Mouse (Mus musculus) inflammation-experienced regulatory T-cells, adult 6 months (primary cell): Measurements from ENCODE around the gene Gm13693. TPM values are rescaled to one million over a fixed set of nuclear protein-coding genes. Genes with fewer than 3 reads are reported as not detected.
A peak's percentile ranks its signal among the peaks of the same experiment; 100 is the strongest.
"Not testable (repeated sequence)": the region's sequence is repeated elsewhere in the genome, so short reads cannot be mapped to it uniquely, and the experiment has no call there.

Experiments used
- ATAC-seq: one replicate; pipeline ENCODE4 v1.8.0; 2017
- polyA plus RNA-seq, 3 experiments: library from polyadenylated mRNA; unstranded; fragments of 100-300 nt; shearing (Covaris generic); gene quantifications; one replicate each; pipeline ENCODE4 v1.2.1; 2017

Gene Gm13693
- not detected for polyA plus RNA-seq

GRCm38 (mm10) chr2:83961203-83961602 lies at the start of gene Gm13693:
Gene Gm13693, plus strand, starts transcription at chr2:83961503.
- not testable (repeated sequence) for ATAC-seq

DNA sequence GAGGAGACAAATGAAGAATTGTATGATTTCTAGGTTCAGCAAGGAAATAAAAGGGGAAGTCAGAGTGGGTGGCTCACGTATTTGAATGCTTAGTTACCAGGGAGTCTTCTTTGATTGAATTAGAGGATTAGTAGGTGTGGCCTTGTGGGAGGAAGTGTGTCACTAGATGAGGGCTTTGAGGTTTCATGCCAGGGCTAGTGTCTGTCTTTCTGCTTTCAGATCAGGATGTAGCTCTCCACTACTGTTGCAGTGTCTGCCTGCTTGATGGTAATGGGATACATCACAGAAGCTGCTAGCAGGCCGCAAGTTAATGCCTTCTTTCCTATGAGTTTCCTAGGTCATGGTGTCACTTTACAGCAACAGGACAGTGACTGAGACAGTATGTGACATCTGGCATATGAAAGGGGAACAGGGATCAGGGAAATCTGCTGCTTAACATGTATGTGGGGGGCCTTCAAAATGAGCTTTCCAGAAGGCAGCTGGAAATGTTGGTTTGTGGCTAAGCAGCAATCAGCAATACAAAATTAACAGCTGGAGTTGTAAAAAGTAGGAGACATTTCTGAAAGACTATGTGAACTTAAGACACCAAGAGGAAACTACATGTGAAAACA lies 31.7 kb upstream of the Gm13693 start:
- ATAC-seq, result peak; percentile 90

- peak; percentile 70 for ATAC-seq
These were observed 20.4 kb upstream of the Gm13693 start, which contains the start of gene Zswim2 for GRCm38 (mm10) chr2:83940931-83941361. Gene Zswim2, minus strand, starts transcription at chr2:83941228.

DNA sequence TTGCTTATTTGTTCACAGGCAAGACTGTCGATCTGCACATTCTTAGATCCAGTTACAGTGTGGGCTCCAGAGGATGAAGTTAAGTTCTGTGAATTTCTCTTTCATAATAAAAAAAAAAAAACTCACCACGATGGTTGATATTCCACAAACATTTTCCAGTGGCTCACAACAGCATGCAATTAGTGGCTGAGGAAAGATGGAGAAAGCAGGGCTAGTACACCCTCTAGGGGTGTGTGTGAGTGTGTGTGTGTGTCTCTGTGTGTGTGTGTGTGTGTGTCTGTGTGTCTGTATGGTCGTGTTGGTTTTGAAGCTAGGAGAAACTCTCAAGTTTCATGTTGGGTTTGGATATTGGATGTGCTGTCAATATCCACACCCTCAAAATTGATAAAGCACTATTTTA lies 19.9 kb upstream of the Gm13693 start:
- peak; percentile 50 for ATAC-seq

- ATAC-seq, result no peak
These were observed 19.5 kb upstream of the Gm13693 start for GRCm38 (mm10) chr2:83941792-83942191.

GRCm38 (mm10) chr2:83955393-83955792 lies 5.9 kb upstream of the Gm13693 start, which contains the start of gene Gm13698:
Gene Gm13698, plus strand, starts transcription at chr2:83955693.
- ATAC-seq, result not testable (repeated sequence)

- ATAC-seq, result not testable (repeated sequence)
These were observed 5.7 kb downstream of the Gm13693 start, which contains the start of gene Gm13695 for GRCm38 (mm10) chr2:83967013-83967412. Gene Gm13695, plus strand, starts transcription at chr2:83967313.

- ATAC-seq, result not testable (repeated sequence)
These were observed 11.5 kb downstream of the Gm13693 start, which contains the start of gene Gm13696 for GRCm38 (mm10) chr2:83972823-83973222. Gene Gm13696, plus strand, starts transcription at chr2:83973123.

DNA sequence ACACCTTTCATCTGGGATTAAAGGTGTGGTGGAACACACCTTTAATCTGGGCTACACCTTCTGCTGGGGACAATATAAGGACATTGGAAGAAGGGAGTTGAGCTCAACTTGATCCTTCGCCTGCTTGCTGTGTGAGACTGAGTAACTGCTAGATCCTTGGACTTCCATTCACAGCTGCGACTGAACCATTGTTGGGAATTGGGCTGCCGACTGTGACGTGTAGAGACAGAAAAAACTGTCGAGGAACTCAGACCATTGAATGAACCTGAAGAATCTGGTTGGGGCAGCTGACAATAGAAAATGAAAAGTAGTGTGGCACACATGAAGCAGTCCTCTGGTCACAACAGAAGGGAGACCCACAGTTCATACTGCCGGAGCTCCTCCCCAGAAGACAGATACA lies 17.3 kb downstream of the Gm13693 start, which contains the start of gene Gm13694:
Gene Gm13694, plus strand, starts transcription at position 301 of the 400 bp plus-strand sequence.
- ATAC-seq, result not testable (repeated sequence)

DNA sequence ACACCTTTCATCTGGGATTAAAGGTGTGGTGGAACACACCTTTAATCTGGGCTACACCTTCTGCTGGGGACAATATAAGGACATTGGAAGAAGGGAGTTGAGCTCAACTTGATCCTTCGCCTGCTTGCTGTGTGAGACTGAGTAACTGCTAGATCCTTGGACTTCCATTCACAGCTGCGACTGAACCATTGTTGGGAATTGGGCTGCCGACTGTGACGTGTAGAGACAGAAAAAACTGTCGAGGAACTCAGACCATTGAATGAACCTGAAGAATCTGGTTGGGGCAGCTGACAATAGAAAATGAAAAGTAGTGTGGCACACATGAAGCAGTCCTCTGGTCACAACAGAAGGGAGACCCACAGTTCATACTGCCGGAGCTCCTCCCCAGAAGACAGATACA lies 23.1 kb downstream of the Gm13693 start, which contains the start of gene Gm13697:
Gene Gm13697, plus strand, starts transcription at position 301 of the 400 bp plus-strand sequence.
- ATAC-seq, result not testable (repeated sequence)

DNA sequence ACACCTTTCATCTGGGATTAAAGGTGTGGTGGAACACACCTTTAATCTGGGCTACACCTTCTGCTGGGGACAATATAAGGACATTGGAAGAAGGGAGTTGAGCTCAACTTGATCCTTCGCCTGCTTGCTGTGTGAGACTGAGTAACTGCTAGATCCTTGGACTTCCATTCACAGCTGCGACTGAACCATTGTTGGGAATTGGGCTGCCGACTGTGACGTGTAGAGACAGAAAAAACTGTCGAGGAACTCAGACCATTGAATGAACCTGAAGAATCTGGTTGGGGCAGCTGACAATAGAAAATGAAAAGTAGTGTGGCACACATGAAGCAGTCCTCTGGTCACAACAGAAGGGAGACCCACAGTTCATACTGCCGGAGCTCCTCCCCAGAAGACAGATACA lies 28.9 kb downstream of the Gm13693 start, which contains the start of gene Gm13691:
Gene Gm13691, plus strand, starts transcription at position 301 of the 400 bp plus-strand sequence.
- ATAC-seq, result not testable (repeated sequence)

GRCm38 (mm10) chr2:83993639-83994255 lies 32.4 kb downstream of the Gm13693 start:
- peak; percentile 99 for ATAC-seq

- ATAC-seq, result not testable (repeated sequence)
These were observed 33.2 kb downstream of the Gm13693 start for GRCm38 (mm10) chr2:83994526-83994925.

GRCm38 (mm10) chr2:84008913-84009312 lies 47.6 kb downstream of the Gm13693 start:
- ATAC-seq, result no peak

- no peak for ATAC-seq
These were observed 48.5 kb downstream of the Gm13693 start for GRCm38 (mm10) chr2:84009818-84010217.

Other genes with a start within 250 kb of the Gm13693 start
- 10 to 100 TPM; 63.4 to 80.2 (median 77.9) TPM for gene Itgav, start 237.1 kb upstream of the Gm13693 start, polyA plus RNA-seq
- 1 to 10 TPM in 1 of 3 experiments, under 1 TPM in 2; 0.25 to 1.0 (median 0.52) TPM for gene Fam171b, start 148.9 kb upstream of the Gm13693 start, polyA plus RNA-seq
- gene Zswim2, start 20.3 kb upstream of the Gm13693 start, polyA plus RNA-seq, result not detected
- gene Gm13698, start 5.8 kb upstream of the Gm13693 start, polyA plus RNA-seq, result not detected
- not detected for gene Gm13695, start 5.8 kb downstream of the Gm13693 start, polyA plus RNA-seq
- gene Gm13696, start 11.6 kb downstream of the Gm13693 start, polyA plus RNA-seq, result not detected
- gene Gm13694, start 17.4 kb downstream of the Gm13693 start, polyA plus RNA-seq, result not detected
- gene Gm13697, start 23.2 kb downstream of the Gm13693 start, polyA plus RNA-seq, result not detected
- gene Gm13691, start 29.1 kb downstream of the Gm13693 start, polyA plus RNA-seq, result not detected